Mouse (Mus musculus): ENCODE data around the gene Ddx54. TPM values are rescaled to one million over a fixed set of nuclear protein-coding genes. Genes with fewer than 3 reads are reported as not detected.
A peak's percentile ranks its signal among the peaks of the same experiment; 100 is the strongest.

Ddx54 gene
- polyA plus RNA-seq, 1 experiment from 2014 or later = 25.9 TPM

DNA sequence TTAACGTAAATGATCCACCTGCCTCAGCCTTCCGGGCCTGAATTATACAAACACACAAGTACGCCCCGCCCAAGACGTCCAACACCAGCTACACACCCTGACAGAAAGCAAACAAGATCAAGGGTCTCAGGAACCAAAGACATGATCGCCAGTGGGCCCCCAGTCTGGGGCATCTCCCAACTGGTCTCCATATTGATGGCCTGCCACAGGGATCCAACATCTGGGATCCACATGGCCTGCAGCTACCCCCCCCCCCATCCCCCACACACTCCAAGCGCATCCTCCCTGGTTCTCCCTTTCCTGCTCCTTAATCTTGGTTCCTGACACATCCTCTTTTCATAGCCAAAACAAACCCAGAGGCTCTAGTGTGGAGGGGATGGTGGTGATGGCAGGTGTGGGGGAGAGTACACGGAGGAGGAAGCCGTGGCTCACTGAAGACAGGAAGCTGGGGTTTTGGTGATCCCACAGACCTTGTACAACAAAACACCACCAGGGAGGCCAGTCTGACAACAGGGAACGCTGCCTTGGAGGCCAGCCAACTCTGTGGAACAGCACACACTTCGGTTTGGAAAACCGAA lies 33.9 kb upstream of the Ddx54 start:
- DNase-seq (ENCODE audit: low spot score) = peak; percentile 30

DNA sequence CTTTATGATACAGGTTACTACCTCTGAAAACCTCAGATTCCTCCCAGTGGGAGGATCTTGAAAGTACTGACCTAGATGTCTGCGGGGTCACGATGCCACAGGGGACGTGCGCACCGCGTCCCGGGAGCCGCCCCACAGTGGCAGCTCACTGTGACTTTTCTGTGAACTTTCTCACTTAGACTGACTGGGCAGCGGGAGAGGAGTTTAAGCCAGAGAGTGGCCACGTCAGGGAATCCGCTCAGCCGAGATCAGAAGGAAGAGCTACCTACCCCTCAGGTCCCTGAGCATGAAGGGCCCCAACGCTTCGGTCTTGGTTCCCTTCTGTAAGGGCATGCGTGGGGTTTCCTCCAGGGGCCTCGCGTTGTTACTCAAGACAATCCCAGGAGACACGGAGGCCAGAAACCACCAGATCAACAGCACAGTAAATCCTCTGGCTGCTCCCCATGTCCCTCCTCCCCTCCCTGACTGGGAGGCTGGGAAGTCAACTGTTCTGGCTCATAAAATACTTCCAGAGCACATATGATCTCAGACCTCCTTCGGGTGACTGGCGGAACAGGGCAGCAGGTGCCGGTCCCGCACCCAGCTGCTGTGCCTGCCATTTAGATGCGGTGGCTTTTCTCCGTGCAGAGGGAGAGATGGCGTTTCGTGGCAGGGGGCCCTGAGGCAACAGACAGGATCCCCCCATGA lies 33.2 kb upstream of the Ddx54 start:
- DNase-seq (ENCODE audit: low spot score) (peak; percentile 22), ATAC-seq (ENCODE audit: low FRiP score) (no peak)
- Histone ChIP-seq H3K4me2 (replicated peaks; ENCODE audit: low read depth, low read length) (no peak overlapping the region), H3K9me3 (ENCODE audit: control insufficient read depth, low read length) (no peaks in the 10 kb centered on the region), H3K4me1 (replicated peaks; ENCODE audit: control insufficient read depth, insufficient read depth, low read length) (peaks cover 5% of the 10 kb centered on the region; the same call in 1 of the 2 replicates), H3K9ac (ENCODE audit: low read depth, low read length) (no peak overlapping the region), H3K27ac (ENCODE audit: low read depth, low read length) (no peak overlapping the region), H3K27me3 (ENCODE audit: control insufficient read depth, insufficient read depth, low read length) (no peaks in the 10 kb centered on the region), H3K4me3 (ENCODE audit: low read depth, low read length) (no peak overlapping the region), H3K36me3 (ENCODE audit: control insufficient read depth, insufficient read depth, low read length) (no peaks in the 10 kb centered on the region)
- 63% methylated on average over 26 of the region's 26 CpGs for WGBS

More for the DNA sequence above, 33.9 kb upstream of the Ddx54 start:
- Histone ChIP-seq H3K9me3 (ENCODE audit: control insufficient read depth, low read length) (no peaks in the 10 kb centered on the region), H3K9ac (ENCODE audit: low read depth, low read length) (no peak overlapping the region), H3K27ac (ENCODE audit: low read depth, low read length) (peak overlapping the region; percentile 21; the same call in 1 of the 2 replicates), H3K4me3 (ENCODE audit: low read depth, low read length) (no peak overlapping the region), H3K4me1 (replicated peaks; ENCODE audit: control insufficient read depth, insufficient read depth, low read length) (peaks cover 5% of the 10 kb centered on the region; the same call in 1 of the 2 replicates), H3K36me3 (ENCODE audit: control insufficient read depth, insufficient read depth, low read length) (no peaks in the 10 kb centered on the region), H3K4me2 (replicated peaks; ENCODE audit: low read depth, low read length) (no peak overlapping the region), H3K27me3 (ENCODE audit: control insufficient read depth, insufficient read depth, low read length) (no peaks in the 10 kb centered on the region)
- no peak for ATAC-seq (ENCODE audit: low FRiP score)
- 57% methylated on average over 12 of the region's 12 CpGs for WGBS

DNA sequence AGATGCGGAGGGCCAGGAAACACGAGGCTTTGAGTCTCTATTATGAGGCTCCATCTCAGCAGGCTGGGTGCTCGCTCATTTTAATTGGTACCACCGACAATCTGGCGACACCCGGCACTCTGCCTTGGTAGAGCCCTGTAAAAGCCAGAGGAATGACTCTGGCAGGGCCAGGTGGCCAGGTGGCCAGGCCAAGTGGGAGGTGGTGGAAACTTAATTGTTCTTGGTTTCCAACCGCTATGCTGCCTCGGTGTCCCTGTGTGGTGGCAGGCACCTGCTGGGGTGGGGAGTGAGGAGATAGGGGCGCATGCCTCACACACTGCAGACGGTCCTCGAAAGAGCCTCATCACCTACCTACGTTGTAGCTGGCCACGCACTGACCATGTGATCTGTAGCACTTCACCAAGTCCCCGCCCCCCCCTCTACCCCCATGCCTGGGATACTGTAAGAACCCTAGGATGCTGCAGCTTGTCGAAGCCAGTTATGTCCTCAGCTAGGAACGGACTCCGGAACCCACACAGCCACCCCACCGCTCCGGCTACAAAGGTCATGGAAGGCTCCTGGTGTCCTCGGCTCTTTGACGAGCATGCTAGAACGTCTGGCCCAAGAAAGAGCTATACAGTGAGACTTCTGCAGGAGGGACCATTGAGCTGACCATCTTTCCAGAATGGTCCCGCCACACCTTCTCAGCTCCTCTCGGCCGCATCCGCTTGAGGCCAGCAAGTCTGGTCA lies 32.5 kb upstream of the Ddx54 start:
- 88% methylated on average over 26 of the region's 26 CpGs for WGBS
- H3K27me3 ChIP-seq (ENCODE audit: control insufficient read depth, insufficient read depth, low read length) = no peaks in the 10 kb centered on the region
- H3K9ac ChIP-seq (ENCODE audit: low read depth, low read length) = no peak overlapping the region
- peaks cover 7% of the 10 kb centered on the region; the same call in 1 of the 2 replicates for H3K4me1 ChIP-seq (replicated peaks; ENCODE audit: control insufficient read depth, insufficient read depth, low read length)
- H3K4me2 ChIP-seq (replicated peaks; ENCODE audit: low read depth, low read length) = no peak overlapping the region
- no peaks in the 10 kb centered on the region for H3K36me3 ChIP-seq (ENCODE audit: control insufficient read depth, insufficient read depth, low read length)
- ATAC-seq (ENCODE audit: low FRiP score) (no peak), DNase-seq (ENCODE audit: low spot score) (no peak)
- no peaks in the 10 kb centered on the region for H3K9me3 ChIP-seq (ENCODE audit: control insufficient read depth, low read length)
- H3K4me3 ChIP-seq (ENCODE audit: low read depth, low read length) = no peak overlapping the region
- no peak overlapping the region for H3K27ac ChIP-seq (ENCODE audit: low read depth, low read length)

DNA sequence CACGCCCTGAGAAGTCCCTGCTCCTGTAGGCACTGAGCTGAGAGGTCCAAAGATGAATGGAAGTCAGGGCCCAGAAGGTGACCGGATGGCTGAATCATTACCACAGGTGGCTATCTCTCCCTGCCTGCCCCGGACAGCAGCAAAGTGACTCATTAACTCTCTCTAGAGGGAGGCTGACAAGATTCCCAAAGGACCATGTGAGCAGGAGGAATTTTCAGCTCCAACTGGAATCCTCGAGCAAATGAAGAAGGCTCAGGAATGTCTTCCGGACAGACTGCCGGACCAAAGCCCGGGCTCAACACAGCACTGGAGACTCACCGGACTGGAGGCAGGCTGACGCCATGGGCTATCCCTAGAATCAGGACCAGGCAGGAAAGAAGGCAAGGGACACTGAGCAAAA lies 30.5 kb upstream of the Ddx54 start:
- ATAC-seq (ENCODE audit: low FRiP score) (no peak), DNase-seq (ENCODE audit: low spot score) (no peak)

DNA sequence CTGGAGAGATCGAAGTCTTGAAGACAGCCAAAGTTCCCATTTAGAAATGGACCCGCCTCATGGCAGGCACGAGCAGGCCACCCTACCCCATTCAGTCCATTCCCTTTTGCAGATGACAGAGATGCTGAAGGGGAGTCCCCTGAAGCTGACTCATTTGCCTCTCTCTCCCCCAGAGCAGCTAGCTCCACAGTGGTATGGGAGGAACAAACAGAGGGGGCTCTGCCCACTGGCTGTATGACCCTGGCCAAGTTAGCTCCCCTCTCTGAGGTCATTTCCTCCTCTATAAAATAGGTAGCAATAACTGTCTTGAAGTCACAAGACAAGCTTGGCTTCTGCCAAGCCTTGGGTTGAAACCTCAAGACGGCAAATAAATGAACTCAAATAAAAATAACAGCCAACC lies 29.0 kb upstream of the Ddx54 start:
- H3K36me3 ChIP-seq (ENCODE audit: control insufficient read depth, insufficient read depth, low read length) = no peaks in the 10 kb centered on the region
- H3K4me1 ChIP-seq (replicated peaks; ENCODE audit: control insufficient read depth, insufficient read depth, low read length) = peaks cover 11% of the 10 kb centered on the region
- no peaks in the 10 kb centered on the region for H3K9me3 ChIP-seq (ENCODE audit: control insufficient read depth, low read length)
- no peak overlapping the region for H3K4me2 ChIP-seq (replicated peaks; ENCODE audit: low read depth, low read length)
- ATAC-seq (ENCODE audit: low FRiP score) = no peak
- no peak overlapping the region for H3K27ac ChIP-seq (ENCODE audit: low read depth, low read length)
- H3K27me3 ChIP-seq (ENCODE audit: control insufficient read depth, insufficient read depth, low read length) = no peaks in the 10 kb centered on the region
- H3K4me3 ChIP-seq (ENCODE audit: low read depth, low read length) = no peak overlapping the region
- H3K9ac ChIP-seq (ENCODE audit: low read depth, low read length) = no peak overlapping the region
- 93% methylated on average over 4 of the region's 4 CpGs for WGBS
- DNase-seq (ENCODE audit: low spot score) = no peak

More for the DNA sequence above, 30.5 kb upstream of the Ddx54 start:
- Histone ChIP-seq H3K4me3 (ENCODE audit: low read depth, low read length) (no peak overlapping the region), H3K9ac (ENCODE audit: low read depth, low read length) (no peak overlapping the region), H3K9me3 (ENCODE audit: control insufficient read depth, low read length) (no peaks in the 10 kb centered on the region), H3K27ac (ENCODE audit: low read depth, low read length) (no peak overlapping the region), H3K27me3 (ENCODE audit: control insufficient read depth, insufficient read depth, low read length) (no peaks in the 10 kb centered on the region), H3K36me3 (ENCODE audit: control insufficient read depth, insufficient read depth, low read length) (no peaks in the 10 kb centered on the region), H3K4me1 (replicated peaks; ENCODE audit: control insufficient read depth, insufficient read depth, low read length) (peaks cover 8% of the 10 kb centered on the region; the same call in 1 of the 2 replicates), H3K4me2 (replicated peaks; ENCODE audit: low read depth, low read length) (no peak overlapping the region)
- WGBS = 81% methylated on average over 9 of the region's 9 CpGs

DNA sequence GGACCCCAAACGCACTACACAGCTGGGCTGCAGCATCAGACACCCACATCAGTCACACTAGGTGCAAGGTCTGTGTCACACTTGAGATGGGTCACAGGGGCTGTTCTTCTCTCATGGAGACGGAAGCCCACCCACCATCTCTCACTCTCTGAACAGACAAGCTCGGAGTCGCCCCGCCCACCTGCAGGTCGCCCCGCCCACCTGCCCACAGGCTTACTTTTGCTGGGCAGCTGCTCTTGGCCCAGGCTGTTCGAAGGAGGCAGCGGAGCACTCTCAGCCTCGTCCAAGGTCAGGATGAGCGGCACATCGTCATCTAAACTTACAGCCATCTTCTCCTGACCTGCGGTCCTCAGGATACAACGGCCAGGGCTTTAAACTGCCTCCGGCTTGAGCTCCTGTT lies 27.6 kb upstream of the Ddx54 start:
- WGBS = 44% methylated on average over 15 of the region's 15 CpGs
- Histone ChIP-seq H3K36me3 (ENCODE audit: control insufficient read depth, insufficient read depth, low read length) (no peaks in the 10 kb centered on the region), H3K4me3 (ENCODE audit: low read depth, low read length) (no peak overlapping the region), H3K4me2 (replicated peaks; ENCODE audit: low read depth, low read length) (no peak overlapping the region), H3K9ac (ENCODE audit: low read depth, low read length) (no peak overlapping the region), H3K27ac (ENCODE audit: low read depth, low read length) (no peak overlapping the region), H3K4me1 (replicated peaks; ENCODE audit: control insufficient read depth, insufficient read depth, low read length) (peaks cover 5% of the 10 kb centered on the region), H3K9me3 (ENCODE audit: control insufficient read depth, low read length) (no peaks in the 10 kb centered on the region), H3K27me3 (ENCODE audit: control insufficient read depth, insufficient read depth, low read length) (no peaks in the 10 kb centered on the region)
- peak; percentile 30 for DNase-seq (ENCODE audit: low spot score)
- no peak for ATAC-seq (ENCODE audit: low FRiP score)

DNA sequence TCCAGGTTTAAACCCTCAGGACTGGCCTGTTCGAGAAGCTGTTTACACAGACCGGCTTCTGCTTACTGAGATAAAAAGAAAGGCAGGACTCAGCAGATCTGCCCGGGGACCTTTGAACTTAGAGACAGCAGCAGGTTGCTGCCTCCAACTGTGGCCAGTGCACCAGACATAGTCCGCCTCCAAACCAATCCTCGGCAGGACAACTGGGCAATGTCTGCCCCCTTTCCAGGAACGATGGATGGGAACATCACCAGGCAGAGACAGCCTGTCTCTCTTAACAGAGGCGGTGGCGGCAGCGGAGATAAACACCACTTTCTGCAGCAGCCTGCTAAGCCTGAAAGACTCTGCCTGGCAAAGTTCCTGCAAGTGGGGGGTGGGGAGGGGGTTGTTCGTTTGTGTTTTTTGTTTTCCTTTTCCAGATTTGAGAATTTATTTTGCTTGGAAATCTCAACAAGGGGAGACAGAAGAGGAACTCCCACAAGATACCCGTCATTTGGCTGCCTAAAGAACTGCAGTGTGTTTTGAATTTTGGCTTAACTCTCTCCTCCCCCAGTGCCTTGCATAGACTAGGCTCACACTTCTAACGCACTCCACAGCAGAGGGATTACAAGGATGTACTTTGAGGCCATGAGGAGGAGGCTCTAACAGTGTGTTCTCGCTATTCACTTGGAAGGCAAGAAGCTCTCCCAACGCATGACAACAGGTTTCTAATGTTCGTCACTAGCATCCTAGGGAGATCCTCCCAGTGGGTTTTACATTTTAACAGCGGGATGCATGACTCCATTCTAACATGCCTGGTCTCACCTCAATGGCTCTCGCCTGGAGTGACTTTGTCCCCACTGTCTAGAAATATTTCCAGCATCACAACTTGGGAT lies 25.6 kb upstream of the Ddx54 start:
- ATAC-seq (ENCODE audit: low FRiP score) = no peak
- H3K27ac ChIP-seq (ENCODE audit: low read depth, low read length) = no peak overlapping the region

DNA sequence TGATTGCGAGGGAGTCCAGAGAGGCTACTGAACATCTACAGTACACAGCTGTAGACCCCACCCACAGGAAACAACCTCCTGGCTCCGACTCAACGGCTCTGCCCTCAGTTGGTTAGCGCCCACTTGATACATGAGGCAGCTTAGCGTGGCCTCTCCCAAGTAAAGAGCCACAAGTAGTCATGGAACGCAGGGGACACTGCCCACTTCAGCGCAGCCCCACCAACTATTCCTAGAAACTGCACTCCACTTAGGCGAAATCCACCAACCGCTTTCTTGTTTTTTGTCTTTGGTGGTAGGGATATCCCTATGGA lies 25.0 kb upstream of the Ddx54 start:
- Histone ChIP-seq H3K27ac (ENCODE audit: low read depth, low read length) (no peak overlapping the region), H3K9me3 (ENCODE audit: control insufficient read depth, low read length) (no peaks in the 10 kb centered on the region), H3K4me2 (replicated peaks; ENCODE audit: low read depth, low read length) (peak overlapping the region; percentile 80), H3K4me1 (replicated peaks; ENCODE audit: control insufficient read depth, insufficient read depth, low read length) (peaks cover 5% of the 10 kb centered on the region), H3K27me3 (ENCODE audit: control insufficient read depth, insufficient read depth, low read length) (no peaks in the 10 kb centered on the region), H3K36me3 (ENCODE audit: control insufficient read depth, insufficient read depth, low read length) (no peaks in the 10 kb centered on the region), H3K9ac (ENCODE audit: low read depth, low read length) (no peak overlapping the region; the same call in 1 of the 2 replicates), H3K4me3 (ENCODE audit: low read depth, low read length) (peak overlapping the region; percentile 58)
- 37% methylated on average over 9 of the region's 9 CpGs for WGBS
- DNase-seq (ENCODE audit: low spot score) (peak; percentile 28), ATAC-seq (ENCODE audit: low FRiP score) (no peak)

More for the DNA sequence above, 25.6 kb upstream of the Ddx54 start:
- no peak overlapping the region; the same call in 1 of the 2 replicates for H3K4me3 ChIP-seq (ENCODE audit: low read depth, low read length)
- no peak for DNase-seq (ENCODE audit: low spot score)
- H3K4me2 ChIP-seq (replicated peaks; ENCODE audit: low read depth, low read length) = peak overlapping the region; percentile 80
- no peaks in the 10 kb centered on the region for H3K9me3 ChIP-seq (ENCODE audit: control insufficient read depth, low read length)
- no peak overlapping the region for H3K9ac ChIP-seq (ENCODE audit: low read depth, low read length)
- peaks cover 5% of the 10 kb centered on the region for H3K4me1 ChIP-seq (replicated peaks; ENCODE audit: control insufficient read depth, insufficient read depth, low read length)
- H3K27me3 ChIP-seq (ENCODE audit: control insufficient read depth, insufficient read depth, low read length) = no peaks in the 10 kb centered on the region
- WGBS = 14% methylated on average over 17 of the region's 17 CpGs
- H3K36me3 ChIP-seq (ENCODE audit: control insufficient read depth, insufficient read depth, low read length) = no peaks in the 10 kb centered on the region

Measured in hindbrain, embryonic 11.5 days (tissue).